Mouse (Mus musculus): ENCODE results near the gene Cd46. TPM values are rescaled to one million over a fixed set of nuclear protein-coding genes. Genes with fewer than 3 reads are reported as not detected.

The Cd46 gene
- polyA plus RNA-seq, 1 experiment, result not detected

DNA sequence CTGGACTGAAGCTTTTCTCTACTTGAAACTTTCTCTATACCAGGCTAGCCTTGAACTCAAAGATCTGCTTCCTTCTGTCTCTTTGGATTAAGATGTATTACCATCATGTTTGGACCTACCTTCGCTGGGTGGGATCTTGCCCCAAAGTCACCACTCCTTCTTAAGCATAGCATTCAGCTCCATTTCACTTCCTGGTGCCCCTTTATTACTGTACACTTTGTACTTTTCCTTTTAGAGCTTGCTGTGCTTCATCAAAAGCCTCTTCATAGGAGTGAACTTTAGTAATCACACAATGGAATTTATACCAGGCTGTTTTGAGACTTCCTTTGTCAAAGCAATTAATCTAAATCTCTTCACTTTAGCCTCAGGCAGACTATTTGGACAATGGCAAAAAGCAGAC lies 6.0 kb upstream of the Cd46 start:
- 94% methylated on average over 1 of the region's 1 CpGs for WGBS
- Histone ChIP-seq H3K4me1 (ENCODE audit: control insufficient read depth, insufficient read depth, low read length) (no peaks in the 10 kb centered on the region), H3K4me3 (ENCODE audit: insufficient read depth, low read depth, low read length) (no peak overlapping the region), H3K27ac (ENCODE audit: insufficient read depth, low read depth, low read length) (no peak overlapping the region)
- no peak for TF ChIP-seq CTCF (IDR thresholded peaks at IDR 0.05; ENCODE audit: insufficient read depth, low read depth, low read length)
- TF ChIP-seq POLR2A (IDR thresholded peaks at IDR 0.05; ENCODE audit: insufficient read depth, low read depth, low read length), result no peak

GRCm38 (mm10) chr1:195091699-195092219 lies 290 bp downstream of the Cd46 start:
- TF ChIP-seq CTCF (IDR thresholded peaks at IDR 0.05; ENCODE audit: insufficient read depth, low read depth, low read length), result no peak
- no peak for TF ChIP-seq POLR2A (IDR thresholded peaks at IDR 0.05; ENCODE audit: insufficient read depth, low read depth, low read length)
- Histone ChIP-seq H3K27ac (ENCODE audit: insufficient read depth, low read depth, low read length) (no peak overlapping the region), H3K4me1 (ENCODE audit: control insufficient read depth, insufficient read depth, low read length) (peaks cover 6% of the 10 kb centered on the region; the same call in 1 of the 2 replicates), H3K4me3 (ENCODE audit: insufficient read depth, low read depth, low read length) (peak overlapping the region; percentile 26)
- 24% methylated on average over 11 of the region's 11 CpGs for WGBS

GRCm38 (mm10) chr1:195082142-195082541 lies 9.9 kb downstream of the Cd46 start:
- Histone ChIP-seq H3K27ac (ENCODE audit: insufficient read depth, low read depth, low read length) (no peak overlapping the region), H3K4me3 (ENCODE audit: insufficient read depth, low read depth, low read length) (no peak overlapping the region), H3K4me1 (ENCODE audit: control insufficient read depth, insufficient read depth, low read length) (no peaks in the 10 kb centered on the region)
- TF ChIP-seq POLR2A (IDR thresholded peaks at IDR 0.05; ENCODE audit: insufficient read depth, low read depth, low read length) (no peak), CTCF (IDR thresholded peaks at IDR 0.05; ENCODE audit: insufficient read depth, low read depth, low read length) (no peak)

DNA sequence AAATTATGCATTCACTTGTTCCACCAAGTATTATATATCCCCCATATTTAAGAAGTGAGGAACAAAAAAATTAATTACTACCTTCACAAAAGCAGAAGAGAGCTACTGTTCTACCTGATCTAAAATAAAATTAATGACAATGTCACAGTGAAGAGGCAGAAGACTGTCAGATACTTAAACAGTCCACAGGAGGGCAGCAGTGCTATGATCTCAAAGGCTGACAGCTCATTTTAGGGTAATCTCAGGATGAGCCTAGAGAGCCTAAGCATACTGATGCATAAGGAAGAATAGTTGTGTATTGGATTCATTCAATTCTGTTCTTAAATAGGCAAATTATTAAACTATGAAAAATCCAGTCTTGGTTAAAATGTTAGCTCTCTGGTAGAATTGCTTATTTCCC lies 51.6 kb downstream of the Cd46 start:
- Histone ChIP-seq H3K4me3 (ENCODE audit: insufficient read depth, low read depth, low read length) (no peak overlapping the region), H3K4me1 (ENCODE audit: control insufficient read depth, insufficient read depth, low read length) (no peaks in the 10 kb centered on the region), H3K27ac (ENCODE audit: insufficient read depth, low read depth, low read length) (no peak overlapping the region)
- no peak for TF ChIP-seq POLR2A (IDR thresholded peaks at IDR 0.05; ENCODE audit: insufficient read depth, low read depth, low read length)
- TF ChIP-seq CTCF (IDR thresholded peaks at IDR 0.05; ENCODE audit: insufficient read depth, low read depth, low read length), result no peak

DNA sequence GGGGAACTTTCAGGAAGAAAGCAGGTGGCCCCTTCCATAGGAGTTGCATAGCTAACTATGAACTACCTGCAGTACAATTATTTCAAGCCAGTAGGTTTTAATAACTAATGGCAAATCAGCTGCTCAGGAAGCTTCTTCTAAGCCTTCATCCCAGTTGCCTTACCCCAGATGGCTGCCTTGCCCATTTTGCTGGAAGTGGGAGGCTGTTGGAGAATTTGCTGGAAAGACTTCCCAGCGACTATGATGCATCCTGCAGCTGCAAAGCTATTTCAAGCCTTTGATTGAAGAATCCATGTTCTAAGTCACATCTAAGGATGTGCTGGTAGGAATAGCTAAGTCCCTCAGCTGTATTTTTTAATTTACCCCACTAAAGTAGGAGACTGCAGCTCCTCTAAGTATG lies 53.7 kb downstream of the Cd46 start:
- peaks cover 3% of the 10 kb centered on the region; the same call in 1 of the 2 replicates for H3K4me1 ChIP-seq (ENCODE audit: control insufficient read depth, insufficient read depth, low read length)
- H3K4me3 ChIP-seq (ENCODE audit: insufficient read depth, low read depth, low read length), result no peak overlapping the region
- no peak overlapping the region for H3K27ac ChIP-seq (ENCODE audit: insufficient read depth, low read depth, low read length)
- no peak for TF ChIP-seq POLR2A (IDR thresholded peaks at IDR 0.05; ENCODE audit: insufficient read depth, low read depth, low read length)
- TF ChIP-seq CTCF (IDR thresholded peaks at IDR 0.05; ENCODE audit: insufficient read depth, low read depth, low read length), result no peak
- WGBS, result 31% methylated on average over 1 of the region's 1 CpGs

- H3K27ac ChIP-seq (ENCODE audit: insufficient read depth, low read depth, low read length), result peak overlapping the region; percentile 82
- peaks cover 3% of the 10 kb centered on the region; the same call in 1 of the 2 replicates for H3K4me1 ChIP-seq (ENCODE audit: control insufficient read depth, insufficient read depth, low read length)
- 45% methylated on average over 1 of the region's 1 CpGs for WGBS
- no peak for TF ChIP-seq POLR2A (IDR thresholded peaks at IDR 0.05; ENCODE audit: insufficient read depth, low read depth, low read length)
- TF ChIP-seq CTCF (IDR thresholded peaks at IDR 0.05; ENCODE audit: insufficient read depth, low read depth, low read length), result no peak
- no peak overlapping the region for H3K4me3 ChIP-seq (ENCODE audit: insufficient read depth, low read depth, low read length)
Measured at GRCm38 (mm10) chr1:195037985-195038384, 54.1 kb downstream of the Cd46 start.

GRCm38 (mm10) chr1:195037483-195037882 lies 54.6 kb downstream of the Cd46 start:
- H3K4me3 ChIP-seq (ENCODE audit: insufficient read depth, low read depth, low read length), result no peak overlapping the region
- H3K4me1 ChIP-seq (ENCODE audit: control insufficient read depth, insufficient read depth, low read length), result peaks cover 3% of the 10 kb centered on the region; the same call in 1 of the 2 replicates
- TF ChIP-seq CTCF (IDR thresholded peaks at IDR 0.05; ENCODE audit: insufficient read depth, low read depth, low read length) (no peak), POLR2A (IDR thresholded peaks at IDR 0.05; ENCODE audit: insufficient read depth, low read depth, low read length) (no peak)
- no peak overlapping the region for H3K27ac ChIP-seq (ENCODE audit: insufficient read depth, low read depth, low read length)
- 65% methylated on average over 6 of the region's 6 CpGs for WGBS

GRCm38 (mm10) chr1:195033941-195034340 lies 58.1 kb downstream of the Cd46 start:
- WGBS, result 14% methylated on average over 1 of the region's 1 CpGs
- Histone ChIP-seq H3K27ac (ENCODE audit: insufficient read depth, low read depth, low read length) (0 out of 2 replicates have a peak overlapping the region, but pooled peaks have one; percentile 40), H3K4me1 (ENCODE audit: control insufficient read depth, insufficient read depth, low read length) (peaks cover 3% of the 10 kb centered on the region; the same call in 1 of the 2 replicates), H3K4me3 (ENCODE audit: insufficient read depth, low read depth, low read length) (no peak overlapping the region)
- TF ChIP-seq CTCF (IDR thresholded peaks at IDR 0.05; ENCODE audit: insufficient read depth, low read depth, low read length), result no peak
- TF ChIP-seq POLR2A (IDR thresholded peaks at IDR 0.05; ENCODE audit: insufficient read depth, low read depth, low read length), result no peak

GRCm38 (mm10) chr1:195032738-195033137 lies 59.3 kb downstream of the Cd46 start:
- 93% methylated on average over 1 of the region's 1 CpGs for WGBS
- no peak overlapping the region for H3K27ac ChIP-seq (ENCODE audit: insufficient read depth, low read depth, low read length)
- no peak overlapping the region for H3K4me3 ChIP-seq (ENCODE audit: insufficient read depth, low read depth, low read length)
- TF ChIP-seq CTCF (IDR thresholded peaks at IDR 0.05; ENCODE audit: insufficient read depth, low read depth, low read length), result no peak
- no peak for TF ChIP-seq POLR2A (IDR thresholded peaks at IDR 0.05; ENCODE audit: insufficient read depth, low read depth, low read length)
- peaks cover 3% of the 10 kb centered on the region; the same call in 1 of the 2 replicates for H3K4me1 ChIP-seq (ENCODE audit: control insufficient read depth, insufficient read depth, low read length)

DNA sequence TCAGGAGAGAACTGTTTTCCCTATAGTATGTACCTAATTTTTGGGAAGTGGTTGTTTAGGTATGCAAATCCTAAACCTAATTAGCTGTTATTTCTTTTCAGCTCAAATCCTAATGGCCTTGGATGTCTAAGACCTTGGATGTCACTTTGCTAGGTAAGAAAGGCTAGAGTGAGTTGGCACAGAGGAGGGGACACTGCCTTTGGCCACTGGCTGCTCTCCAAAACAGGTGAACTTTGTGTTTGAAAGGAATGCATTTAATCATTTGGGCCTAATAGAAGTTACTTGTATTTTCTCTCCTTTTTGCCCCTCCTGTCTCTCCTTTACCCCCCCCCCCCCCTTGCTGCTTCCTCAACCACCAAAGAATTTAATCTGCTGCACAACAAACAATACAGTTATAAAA lies 60.3 kb downstream of the Cd46 start:
- no peak overlapping the region for H3K27ac ChIP-seq (ENCODE audit: insufficient read depth, low read depth, low read length)
- peaks cover 3% of the 10 kb centered on the region; the same call in 1 of the 2 replicates for H3K4me1 ChIP-seq (ENCODE audit: control insufficient read depth, insufficient read depth, low read length)
- H3K4me3 ChIP-seq (ENCODE audit: insufficient read depth, low read depth, low read length), result no peak overlapping the region
- TF ChIP-seq POLR2A (IDR thresholded peaks at IDR 0.05; ENCODE audit: insufficient read depth, low read depth, low read length) (no peak), CTCF (IDR thresholded peaks at IDR 0.05; ENCODE audit: insufficient read depth, low read depth, low read length) (no peak)
